Mouse (Mus musculus) liver, adult 2 months (tissue): Measurements from ENCODE around the gene Ephx4. TPM values are rescaled to one million over a fixed set of nuclear protein-coding genes. Genes with fewer than 3 reads are reported as not detected.

ENCODE experiments used
- DNase-seq: peaks from one replicate; pipeline ENCODE4 v3.0.0-alpha.2; 2011; ENCODE audit warnings: low read depth, low spot score; ENCODE audit errors: extremely low read depth
- H3K27ac ChIP-seq: fragments of 200-500 bp; replicated peaks from 2 replicates; pipeline ENCODE4 v1.5.1; 2012; ENCODE audit warnings: low read depth, mild to moderate bottlenecking, control low read depth, inconsistent platforms, low read length; ENCODE audit not compliant: insufficient read depth
- H3K27me3 ChIP-seq: fragments of 200-500 bp; 2 replicates; pipeline ENCODE4 v1.6.1; 2012; ENCODE audit warnings: mild to moderate bottlenecking, moderate library complexity, low read length, inconsistent platforms; ENCODE audit not compliant: control insufficient read depth, insufficient read depth
- H3K36me3 ChIP-seq: fragments of 200-500 bp; 2 replicates; pipeline ENCODE4 v1.6.1; 2012; ENCODE audit warnings: low read length, inconsistent platforms; ENCODE audit not compliant: control insufficient read depth, insufficient read depth
- H3K4me1 ChIP-seq: fragments of 200-500 bp; 2 replicates; pipeline ENCODE4 v1.6.1; 2011; ENCODE audit warnings: low read length; ENCODE audit not compliant: control insufficient read depth, insufficient read depth
- H3K4me3 ChIP-seq: fragments of 200-500 bp; 2 replicates; pipeline ENCODE4 v1.5.1; 2011; ENCODE audit warnings: low read depth, mild to moderate bottlenecking, control low read depth, low read length, moderate library complexity; ENCODE audit not compliant: insufficient read depth
- H3K79me2 ChIP-seq: fragments of 200-500 bp; 2 replicates; pipeline ENCODE4 v1.6.1; 2012; ENCODE audit warnings: inconsistent platforms, mild to moderate bottlenecking, low read length, moderate library complexity; ENCODE audit not compliant: control insufficient read depth, insufficient read depth
- H3K9ac ChIP-seq: fragments of 200-500 bp; 2 replicates; pipeline ENCODE4 v1.6.1; 2012; ENCODE audit warnings: low read depth, mild to moderate bottlenecking, control low read depth, inconsistent platforms, low read length
- CTCF ChIP-seq: fragments of 200-500 bp; IDR thresholded peaks from 2 replicates; pipeline ENCODE4 v1.5.1; 2011; ENCODE audit warnings: low read depth, low read length, control low read depth
- POLR2A ChIP-seq: fragments of 200-500 bp; IDR thresholded peaks from 2 replicates; pipeline ENCODE4 v1.6.1; 2011; ENCODE audit warnings: low read length, control low read depth; ENCODE audit not compliant: insufficient read depth; ENCODE audit errors: extremely low read depth
- WGBS: fragments of 180-500 bp; shearing (Covaris S2); methylation state at CpG from one replicate; pipeline ENCODE4 v1.1.7; 2018; 5-methylcytosine and 5-hydroxymethylcytosine counted together
- polyA plus RNA-seq: library from polyadenylated mRNA; depleted of rRNA; stranded (reverse); fragments of >200 nt; gene quantifications from 2 replicates; pipeline ENCODE4 v1.2.3, GENCODE M21; 2012
- total RNA-seq: library from RNA; depleted of rRNA; stranded (reverse); fragments of >200 nt; gene quantifications from 2 replicates; pipeline ENCODE4 v1.2.3, GENCODE M21; 2014

Gene Ephx4
- total and polyA plus RNA-seq, 2 experiments = 0.65 TPM; not detected in 1

GRCm38 (mm10) chr5:107394437-107394836, 8.1 kb upstream of the Ephx4 start:
- no peak overlapping the region for H3K27ac ChIP-seq
- no peaks in the 10 kb centered on the region for H3K27me3 ChIP-seq
- no peaks in the 10 kb centered on the region for H3K4me1 ChIP-seq
- H3K79me2 ChIP-seq = no peaks in the 10 kb centered on the region
- DNase-seq = no peak
- H3K9ac ChIP-seq = no peak overlapping the region
- TF ChIP-seq POLR2A = no peak
- TF ChIP-seq CTCF = no peak
- WGBS = 81% methylated on average over 2 of the region's 2 CpGs
- H3K4me3 ChIP-seq = no peak overlapping the region
- no peaks in the 10 kb centered on the region; the same call in 1 of the 2 replicates for H3K36me3 ChIP-seq

DNA sequence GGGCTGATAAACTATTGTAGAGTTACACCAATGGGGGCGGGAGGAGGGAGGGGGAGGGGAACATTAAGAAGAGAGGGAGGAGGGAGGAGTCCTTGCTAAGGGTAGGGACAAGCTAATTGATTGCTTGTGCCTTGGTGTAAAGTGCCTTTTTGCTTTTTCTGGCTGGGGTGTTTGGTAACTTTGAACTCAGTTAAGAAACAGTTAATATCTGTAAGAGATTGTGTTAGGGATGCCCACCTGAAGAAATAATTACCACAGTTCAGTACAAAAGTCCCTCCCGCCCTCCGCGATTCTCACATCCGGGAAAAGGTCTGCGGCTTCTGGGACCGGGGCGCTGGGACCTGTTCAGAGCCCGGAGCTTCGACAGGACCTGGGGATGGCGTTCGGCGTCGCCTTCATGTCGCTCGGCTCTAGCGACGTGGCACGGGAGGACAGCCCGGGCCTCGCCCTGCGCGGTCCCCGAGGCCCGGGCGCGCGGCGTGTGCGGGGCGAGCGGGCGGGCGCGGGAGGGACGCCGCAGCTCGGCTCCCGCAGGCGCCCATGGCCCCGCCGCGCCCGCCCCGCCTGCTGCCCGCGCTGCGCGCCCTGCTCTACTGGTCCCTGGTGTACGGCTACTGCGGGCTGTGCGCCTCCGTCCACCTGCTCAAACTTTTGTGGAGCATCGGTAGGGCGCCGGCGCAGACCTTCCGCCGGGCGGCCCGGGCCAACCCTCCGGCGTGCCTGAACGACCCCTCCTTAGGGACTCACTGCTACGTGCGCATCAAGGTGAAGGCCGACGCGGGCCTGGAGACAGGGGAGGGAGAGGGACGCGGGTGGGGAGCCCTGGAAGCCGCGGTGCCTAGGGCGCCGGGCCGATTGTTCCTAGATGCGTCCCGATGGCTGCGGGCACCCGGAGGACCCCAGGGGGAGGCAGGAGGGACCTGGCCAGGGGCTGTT, 743 bp downstream of the Ephx4 start:
- DNase-seq = no peak
- TF ChIP-seq CTCF = no peak
- H3K27me3 ChIP-seq = peaks cover 11% of the 10 kb centered on the region
- H3K36me3 ChIP-seq = no peaks in the 10 kb centered on the region
- H3K4me3 ChIP-seq = peak overlapping the region; percentile 49
- no peaks in the 10 kb centered on the region for H3K79me2 ChIP-seq
- no peak overlapping the region for H3K27ac ChIP-seq
- H3K9ac ChIP-seq = peak overlapping the region; percentile 32; the same call in 1 of the 2 replicates
- 2% methylated on average over 80 of the region's 80 CpGs for WGBS
- no peaks in the 10 kb centered on the region for H3K4me1 ChIP-seq

DNA sequence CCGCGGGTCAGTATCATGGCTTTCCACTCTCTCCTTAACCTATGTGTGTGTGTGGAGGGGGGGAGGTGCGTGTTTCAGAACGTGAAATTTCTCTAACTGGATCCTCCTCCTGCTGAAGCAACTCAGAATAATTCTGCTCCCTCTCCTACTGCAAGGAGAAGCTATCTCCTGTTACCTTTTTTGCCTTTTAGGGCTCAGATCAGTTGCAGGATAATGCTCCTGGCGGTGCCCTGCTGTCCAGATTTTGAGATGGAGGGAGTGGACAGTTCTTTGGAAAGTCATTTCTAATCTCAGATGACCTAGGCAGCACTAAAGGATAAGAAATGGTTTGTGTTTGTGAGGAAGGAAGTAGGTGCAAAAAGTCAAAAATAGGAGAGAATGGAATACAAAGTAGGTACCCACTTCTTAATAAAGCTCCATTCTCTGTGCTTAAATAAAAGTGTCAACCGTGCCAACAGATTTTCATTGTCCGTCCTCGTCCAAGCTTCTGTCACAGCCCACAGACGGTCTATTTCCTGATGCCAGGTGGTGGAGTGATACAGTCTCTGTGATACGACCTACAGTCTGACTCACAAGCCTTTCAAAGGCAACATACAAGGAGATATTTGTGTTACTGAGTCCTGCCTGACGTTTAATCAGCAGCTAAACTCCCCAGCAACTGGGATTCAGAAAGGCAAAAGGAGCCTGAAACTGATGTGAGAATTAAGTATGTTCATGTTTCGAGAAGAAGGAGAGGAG, 1.6 kb downstream of the Ephx4 start:
- no peaks in the 10 kb centered on the region for H3K36me3 ChIP-seq

GRCm38 (mm10) chr5:107405361-107405760, 2.8 kb downstream of the Ephx4 start:
- Histone ChIP-seq H3K27ac (no peak overlapping the region), H3K4me1 (no peaks in the 10 kb centered on the region; the same call in 1 of the 2 replicates), H3K79me2 (no peaks in the 10 kb centered on the region), H3K27me3 (peaks cover 11% of the 10 kb centered on the region), H3K4me3 (no peak overlapping the region), H3K36me3 (no peaks in the 10 kb centered on the region), H3K9ac (no peak overlapping the region)
- no peak for DNase-seq
- 90% methylated on average over 4 of the region's 4 CpGs for WGBS
- no peak for TF ChIP-seq CTCF
- TF ChIP-seq POLR2A = no peak

More for the DNA sequence above, 1.6 kb downstream of the Ephx4 start:
- Histone ChIP-seq H3K4me1 (no peaks in the 10 kb centered on the region), H3K79me2 (no peaks in the 10 kb centered on the region), H3K27ac (no peak overlapping the region), H3K27me3 (peaks cover 11% of the 10 kb centered on the region), H3K4me3 (peak overlapping the region; percentile 49; the same call in 1 of the 2 replicates), H3K9ac (no peak overlapping the region; the same call in 1 of the 2 replicates)
- DNase-seq = no peak
- WGBS = 47% methylated on average over 12 of the region's 12 CpGs
- TF ChIP-seq CTCF = no peak
- no peak for TF ChIP-seq POLR2A

GRCm38 (mm10) chr5:107410305-107410704, 7.8 kb downstream of the Ephx4 start:
- Histone ChIP-seq H3K9ac (no peak overlapping the region), H3K4me3 (no peak overlapping the region), H3K27me3 (no peaks in the 10 kb centered on the region), H3K4me1 (no peaks in the 10 kb centered on the region; the same call in none of the 2 replicates), H3K36me3 (no peaks in the 10 kb centered on the region), H3K27ac (no peak overlapping the region), H3K79me2 (no peaks in the 10 kb centered on the region)
- WGBS = 62% methylated on average over 1 of the region's 1 CpGs
- TF ChIP-seq CTCF (no peak), POLR2A (no peak)
- peak; percentile 2 for DNase-seq
